Mouse (Mus musculus) ES-CJ7 (cell line): ENCODE results near the gene Hamp2.
"Not testable (repeated sequence)": the region's sequence is repeated elsewhere in the genome, so short reads cannot be mapped to it uniquely, and the experiment has no call there.

Source experiments
- DNase-seq: peaks from one replicate; pipeline ENCODE4 v3.0.0; 2011; ENCODE audit warnings: low read depth, low spot score

Hamp2 gene

DNA sequence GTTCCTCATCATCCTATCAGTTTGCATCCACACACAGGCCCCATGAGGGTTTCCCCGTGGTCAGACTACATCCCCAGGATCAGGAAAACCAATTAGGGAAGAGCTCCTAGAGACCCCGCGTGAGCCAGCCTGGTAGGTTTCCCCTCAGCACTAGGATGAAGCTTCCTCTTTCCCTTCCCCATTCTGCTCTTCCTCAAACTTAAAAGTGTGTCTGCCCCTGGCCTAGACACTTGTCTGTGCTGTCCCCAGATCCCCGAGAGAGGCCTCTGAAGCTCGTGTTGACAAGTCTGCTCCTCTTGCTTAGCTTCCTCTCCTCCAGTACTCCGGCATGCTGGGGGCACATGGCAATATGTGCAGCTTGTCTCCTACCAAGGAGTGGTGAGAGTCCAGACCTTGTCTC is 29.0 kb upstream of the Hamp2 start:
- no peak for DNase-seq

DNA sequence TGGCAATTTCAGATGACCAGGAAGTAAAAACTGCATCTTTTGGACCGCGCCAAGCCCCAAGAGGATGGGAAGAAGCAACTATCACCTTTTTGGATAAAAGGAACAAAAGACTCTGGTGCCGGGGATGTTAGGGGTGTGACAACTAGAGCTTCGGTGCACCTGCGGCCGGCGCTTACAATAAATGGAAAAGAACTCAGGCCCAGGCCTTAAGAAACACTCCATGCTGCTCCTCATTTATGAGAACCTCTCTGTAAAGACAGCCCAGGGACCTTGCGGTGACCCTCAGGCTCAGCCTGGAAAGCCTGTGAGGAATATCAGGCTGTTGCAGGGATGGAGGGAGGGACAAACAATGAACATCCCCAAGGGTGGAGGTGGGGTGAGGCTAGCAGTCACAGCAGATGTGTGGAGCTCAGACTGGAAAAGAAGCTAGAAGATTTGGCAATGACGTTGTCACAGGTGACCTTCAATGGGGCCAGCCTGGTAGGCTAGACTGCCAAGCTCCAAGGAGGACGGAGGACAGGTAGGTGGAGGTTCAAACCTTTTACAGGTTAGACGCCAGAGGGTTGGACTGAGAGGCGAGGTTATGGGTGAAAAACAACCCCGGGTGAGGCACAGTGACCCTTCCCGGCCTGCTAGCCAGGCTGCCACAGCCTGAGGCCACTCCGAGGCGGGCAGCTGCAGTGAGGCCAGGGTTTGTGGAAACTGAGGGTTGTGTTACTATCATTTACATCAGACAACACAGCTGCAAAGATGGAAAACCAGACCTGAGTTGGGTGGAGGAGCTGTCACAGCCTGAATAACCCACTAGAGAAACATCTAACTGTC is 28.2 kb upstream of the Hamp2 start:
- DNase-seq = no peak

DNA sequence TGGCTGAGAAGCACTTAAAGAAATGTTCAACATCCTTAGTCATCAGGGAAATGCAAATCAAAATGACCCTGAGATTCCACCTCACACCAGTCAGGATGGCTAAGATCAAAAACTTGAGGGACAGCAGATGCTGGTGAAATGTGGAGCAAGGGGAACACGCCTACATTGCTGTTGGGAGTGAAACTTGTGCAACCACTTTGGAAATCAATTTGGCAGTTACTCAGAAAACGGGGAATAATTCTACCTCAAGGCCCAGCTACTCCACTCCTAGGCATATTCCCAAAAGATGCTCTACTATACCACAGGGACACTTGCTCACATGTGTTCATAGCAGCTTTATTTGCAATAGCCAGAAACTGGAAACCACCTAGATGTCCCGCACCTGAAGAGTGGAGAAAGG is 25.4 kb upstream of the Hamp2 start:
- not testable (repeated sequence) for DNase-seq

DNA sequence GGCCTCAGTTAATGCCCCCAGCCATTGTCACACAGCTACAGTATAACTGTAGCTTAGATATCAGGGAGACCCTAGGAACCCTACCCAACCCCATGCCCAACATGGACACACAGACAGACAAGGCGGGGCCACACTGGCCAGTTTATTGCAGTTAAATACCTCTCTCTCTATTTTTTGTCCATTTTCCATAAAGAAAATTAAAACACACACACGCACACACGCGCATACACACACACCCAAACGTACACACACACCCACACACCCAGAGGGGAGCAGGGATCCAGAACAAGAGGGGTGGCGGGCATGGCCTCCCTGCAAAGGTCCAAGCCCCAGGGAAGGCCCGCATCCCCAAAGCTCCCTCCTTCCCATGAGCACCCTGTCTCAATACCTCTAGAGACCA is 21.4 kb upstream of the Hamp2 start:
- no peak for DNase-seq

DNA sequence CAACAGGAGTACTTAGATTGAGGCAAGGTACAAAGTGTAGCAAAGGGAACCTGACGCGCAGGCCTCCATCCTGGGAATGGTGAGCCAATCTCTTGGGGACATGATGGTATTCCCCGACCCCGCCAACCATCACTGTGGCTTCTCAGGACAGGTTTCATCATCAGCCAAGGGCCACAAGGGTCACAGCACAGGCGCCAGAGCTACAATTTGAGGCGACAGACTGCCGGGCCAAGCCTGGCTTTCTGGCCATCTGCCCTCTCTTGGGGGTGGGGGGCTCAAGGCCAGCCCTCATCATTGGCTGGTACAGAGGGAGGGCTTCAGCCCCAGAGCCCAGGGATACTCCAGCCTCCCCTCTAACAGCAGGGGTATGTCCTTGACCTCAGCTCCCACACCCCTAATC is 21.0 kb upstream of the Hamp2 start:
- not testable (repeated sequence) for DNase-seq

DNA sequence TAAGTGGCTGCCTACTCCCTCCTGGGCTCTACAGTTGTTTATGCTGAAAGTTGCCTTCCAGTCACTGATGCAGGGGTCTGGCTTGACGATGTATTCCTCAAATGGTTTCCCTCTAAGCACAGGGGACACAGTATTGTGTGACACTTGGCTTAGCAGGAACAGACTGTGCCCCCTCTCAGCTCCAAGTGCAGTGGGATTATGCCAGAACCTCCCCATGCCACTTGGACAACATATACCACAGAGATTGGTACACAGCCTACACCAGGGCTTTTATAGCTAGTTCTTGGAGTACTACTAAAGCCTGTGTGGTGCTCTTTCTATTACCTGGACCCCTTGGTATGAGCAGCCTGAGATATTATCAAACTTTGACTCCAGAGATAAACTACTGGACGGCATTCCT is 20.2 kb upstream of the Hamp2 start:
- DNase-seq = not testable (repeated sequence)

DNA sequence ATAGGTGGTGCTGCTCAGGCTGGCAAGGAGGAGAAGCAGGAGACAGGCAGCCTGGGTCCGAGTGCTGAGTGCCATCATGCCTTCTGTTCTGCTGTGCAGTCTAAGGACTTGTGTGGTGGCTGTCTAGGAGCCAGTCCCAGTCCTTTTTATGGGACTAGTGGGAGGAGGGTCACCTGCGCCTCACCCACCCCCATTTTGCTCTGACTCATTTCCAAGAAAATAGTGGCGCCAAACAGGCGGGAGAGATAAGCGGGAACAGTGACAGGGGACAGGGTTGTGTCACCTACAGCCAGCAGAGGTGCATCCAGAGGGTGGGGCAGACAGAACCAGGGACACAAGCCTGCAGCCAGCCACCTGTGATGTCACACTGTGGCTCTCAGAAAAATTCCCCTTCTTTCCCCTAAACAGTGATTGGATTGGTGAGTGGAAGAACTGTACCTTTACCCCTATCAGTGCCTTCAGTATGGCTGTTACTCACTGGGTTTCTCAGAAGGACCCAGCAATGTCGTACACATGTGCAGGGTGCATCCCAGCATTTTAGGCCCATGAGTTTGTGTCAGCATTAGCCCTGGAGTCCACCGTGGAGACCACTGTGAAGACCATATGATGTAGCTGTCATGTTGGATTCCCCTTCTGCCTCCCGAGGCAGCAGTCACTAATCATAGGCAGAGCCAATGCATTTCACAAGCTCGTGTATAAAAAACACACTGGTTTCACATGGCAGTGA is 19.6 kb upstream of the Hamp2 start, which contains the start of gene Hamp:
Gene Hamp (minus strand): TSS at position 124 of the 727 bp plus-strand sequence.
- no peak for DNase-seq

DNA sequence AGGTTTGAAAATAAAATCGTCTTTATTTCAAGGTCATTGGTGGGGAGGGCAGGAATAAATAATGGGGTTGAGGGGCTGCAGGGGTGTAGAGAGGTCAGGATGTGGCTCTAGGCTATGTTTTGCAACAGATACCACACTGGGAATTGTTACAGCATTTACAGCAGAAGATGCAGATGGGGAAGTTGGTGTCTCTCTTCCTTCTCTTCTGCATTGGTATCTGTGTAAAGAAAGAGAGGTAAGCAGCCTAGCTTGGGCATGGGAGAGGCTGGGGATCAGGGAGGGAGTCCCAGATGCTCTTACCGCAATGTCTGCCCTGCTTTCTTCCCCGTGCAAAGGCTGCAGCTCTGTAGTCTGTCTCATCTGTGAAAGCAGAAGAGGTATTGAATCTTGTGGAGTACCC is 17.9 kb upstream of the Hamp2 start:
- DNase-seq = not testable (repeated sequence)

DNA sequence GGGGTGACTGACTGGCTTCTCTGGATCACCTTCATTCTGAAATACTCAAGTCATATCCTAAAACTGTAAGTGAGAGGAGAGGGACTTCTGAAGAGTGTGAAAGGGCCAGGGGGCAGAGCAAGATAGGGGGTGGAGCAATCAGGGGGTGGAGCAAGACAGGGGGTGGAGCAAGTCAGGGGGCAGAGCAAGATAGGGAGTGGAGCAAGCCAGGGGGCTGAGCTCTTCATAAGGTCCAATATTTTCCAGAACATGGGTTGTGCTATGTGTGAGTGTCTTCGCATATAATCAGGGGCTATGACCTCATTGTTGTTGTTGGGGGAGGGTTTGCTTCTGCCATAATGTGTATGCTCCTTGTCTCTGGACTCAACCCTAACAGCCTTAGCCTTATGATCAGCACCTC is 15.6 kb upstream of the Hamp2 start:
- not testable (repeated sequence) for DNase-seq

DNA sequence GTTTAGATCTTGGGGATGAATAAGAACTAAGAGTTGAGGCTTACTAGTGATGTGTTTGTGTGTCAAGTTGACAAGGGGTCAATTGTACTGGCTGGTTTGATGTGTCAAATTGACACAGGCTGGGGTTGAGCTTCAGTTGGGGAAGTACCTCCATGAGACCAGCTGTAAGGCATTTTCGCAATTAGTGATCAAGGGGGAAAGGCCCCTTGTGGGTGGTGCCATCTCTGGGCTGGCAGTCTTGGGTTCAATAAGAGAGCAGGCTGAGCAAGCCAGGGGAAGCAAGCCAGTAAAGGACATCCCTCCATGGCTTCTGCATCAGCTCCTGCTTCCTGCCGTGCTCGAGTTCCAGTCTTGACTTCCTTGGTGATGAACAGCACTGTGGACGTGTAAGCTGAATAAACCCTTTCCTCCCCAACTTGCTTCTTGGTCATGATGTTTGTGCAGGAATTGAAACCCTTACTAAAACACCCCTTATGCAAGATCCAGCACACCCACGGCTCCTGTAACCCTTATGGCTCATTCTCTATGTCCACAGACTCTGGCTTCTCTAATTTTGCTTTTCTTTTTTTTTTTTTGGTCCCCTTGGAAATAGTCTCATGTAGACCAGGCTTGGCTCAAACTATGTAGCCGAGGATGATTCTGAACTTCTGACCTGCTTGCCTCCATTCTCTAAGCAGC is 11.1 kb upstream of the Hamp2 start:
- DNase-seq = not testable (repeated sequence)

DNA sequence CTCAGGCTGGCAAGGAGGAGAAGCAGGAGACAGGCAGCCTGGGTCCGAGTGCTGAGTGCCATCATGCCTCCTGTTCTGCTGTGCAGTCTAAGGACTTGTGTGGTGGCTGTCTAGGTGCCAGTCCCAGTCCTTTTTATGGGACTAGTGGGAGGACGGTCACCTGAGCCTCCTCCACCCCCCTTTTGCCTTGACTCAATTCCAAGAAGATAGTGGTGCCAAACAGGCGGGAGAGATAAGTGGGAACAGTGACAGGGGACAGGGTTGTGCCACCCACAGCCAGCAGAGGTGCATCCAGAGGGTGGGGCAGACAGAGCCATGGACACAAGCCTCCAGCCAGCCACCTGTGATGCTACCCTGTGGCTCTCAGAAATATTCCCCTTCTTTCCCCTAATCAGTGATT is 410 bp downstream of the Hamp2 start:
- no peak for DNase-seq

DNA sequence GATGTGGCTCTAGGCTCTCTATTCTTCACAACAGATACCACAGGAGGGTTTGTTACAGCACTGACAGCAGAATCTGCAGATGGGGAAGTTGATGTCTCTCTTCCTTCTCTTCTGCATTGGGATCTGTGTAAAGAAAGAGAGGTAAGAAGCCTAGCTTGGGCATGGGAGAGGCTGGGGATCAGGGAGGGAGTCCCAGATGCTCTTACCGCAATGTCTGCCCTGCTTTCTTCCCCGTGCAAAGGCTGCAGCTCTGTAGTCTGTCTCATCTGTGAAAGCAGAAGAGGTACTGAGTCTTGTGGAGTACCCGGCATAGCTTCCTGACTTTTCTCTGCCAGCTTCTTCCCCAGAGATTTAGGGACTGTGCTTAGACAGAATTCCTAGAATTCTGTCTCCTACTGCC is 2.0 kb downstream of the Hamp2 start:
- DNase-seq = not testable (repeated sequence)

DNA sequence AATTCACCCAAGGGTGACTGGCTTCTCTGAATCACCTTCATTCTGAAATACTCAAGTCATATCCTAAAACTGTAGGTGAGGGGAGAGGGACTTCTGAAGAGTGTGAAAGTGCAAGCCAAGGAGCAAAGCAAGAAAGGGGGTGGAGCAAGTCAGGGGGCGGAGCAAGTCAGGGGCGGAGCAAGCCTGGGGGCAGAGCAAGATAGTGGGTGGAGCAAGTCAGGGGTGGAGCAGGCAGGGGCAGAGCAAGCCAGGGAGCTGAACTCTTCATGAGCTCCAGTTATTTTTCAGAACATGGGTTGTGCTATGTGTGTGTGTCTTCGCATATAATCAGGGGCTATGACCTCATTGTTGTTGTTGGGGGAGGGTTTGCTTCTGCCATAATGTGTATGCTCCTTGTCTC is 4.3 kb downstream of the Hamp2 start:
- DNase-seq = no peak

DNA sequence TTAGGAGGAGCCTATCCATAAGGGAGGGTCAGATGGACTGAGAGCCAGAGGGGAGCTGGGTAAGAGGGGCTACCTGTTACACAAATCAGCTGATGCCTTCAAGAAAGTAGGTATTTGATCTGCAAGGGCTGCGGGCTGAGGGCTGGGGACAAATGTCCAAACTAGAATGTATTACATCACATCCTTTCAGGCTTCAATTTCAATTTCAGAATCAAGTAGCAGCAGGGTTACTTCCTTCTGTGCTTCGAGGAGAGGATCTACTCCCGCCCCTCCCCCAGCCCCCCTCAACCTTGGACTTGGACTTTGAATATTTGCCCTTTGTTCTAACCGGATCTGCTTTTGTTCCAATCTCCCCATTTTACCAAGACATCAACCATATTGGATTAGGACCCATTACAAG is 7.3 kb downstream of the Hamp2 start:
- DNase-seq = peak; percentile 26

DNA sequence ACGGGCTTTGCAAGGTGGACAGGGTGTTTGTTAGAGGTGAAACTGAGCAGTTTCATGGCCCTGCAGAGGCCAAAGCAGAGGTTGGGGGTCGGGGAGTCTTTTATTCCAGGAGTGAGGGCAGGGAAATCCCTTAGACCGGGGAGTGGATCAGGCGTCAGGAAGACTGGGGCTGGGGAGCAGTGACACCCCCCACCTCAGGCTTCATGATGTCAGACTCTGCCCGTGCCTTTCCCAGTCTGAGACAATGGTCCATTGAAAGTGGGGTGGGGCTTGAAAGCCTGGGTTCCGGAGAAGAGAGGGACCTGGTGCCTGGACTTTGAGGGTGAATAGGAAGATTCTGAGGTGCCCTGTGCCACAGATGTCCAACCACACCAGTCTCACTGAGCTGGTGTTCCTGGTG is 7.8 kb downstream of the Hamp2 start:
- DNase-seq = no peak

DNA sequence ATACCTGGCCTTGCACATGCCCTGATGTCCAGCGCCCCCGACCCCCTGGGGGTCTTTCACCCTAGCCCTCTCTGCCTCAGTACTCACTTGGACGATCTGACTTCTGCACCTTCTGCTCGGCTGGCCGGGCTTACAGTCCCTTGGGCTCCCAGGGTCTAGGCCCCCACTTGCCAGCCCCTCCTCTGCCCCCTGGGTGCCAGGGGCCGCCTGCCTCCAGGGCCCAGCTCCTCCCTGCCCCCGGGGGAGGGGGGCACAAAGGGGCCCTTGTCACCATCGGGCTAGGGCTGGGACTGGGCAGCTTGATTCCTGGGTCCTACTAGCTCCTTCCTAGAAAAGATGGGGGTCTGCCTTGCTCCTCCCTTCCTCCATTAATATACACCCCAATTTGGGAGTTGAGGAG is 9.7 kb downstream of the Hamp2 start, which contains the start of gene Mag:
Gene Mag (minus strand): TSS at position 142 of the 400 bp plus-strand sequence.
- DNase-seq = no peak

DNA sequence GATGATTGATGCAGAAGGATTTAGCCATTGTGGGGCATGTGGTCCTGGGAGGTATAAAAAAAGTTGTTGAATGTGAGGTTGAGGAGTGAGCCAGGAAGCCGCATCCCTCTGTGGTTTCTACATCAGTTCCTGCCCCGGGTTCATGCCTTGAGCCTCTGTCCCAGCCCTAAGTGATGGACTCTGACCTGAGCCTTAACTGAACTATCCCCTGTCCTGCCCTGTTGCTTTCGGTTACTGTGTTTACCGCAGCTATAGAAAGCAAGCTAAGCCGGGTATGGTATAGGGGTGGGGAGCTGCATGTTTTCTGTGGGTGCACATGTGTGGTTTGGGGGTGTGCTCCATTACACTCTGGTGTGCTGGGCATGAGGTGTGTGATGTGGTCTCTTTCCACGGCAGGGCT is 14.7 kb downstream of the Hamp2 start:
- no peak for DNase-seq

DNA sequence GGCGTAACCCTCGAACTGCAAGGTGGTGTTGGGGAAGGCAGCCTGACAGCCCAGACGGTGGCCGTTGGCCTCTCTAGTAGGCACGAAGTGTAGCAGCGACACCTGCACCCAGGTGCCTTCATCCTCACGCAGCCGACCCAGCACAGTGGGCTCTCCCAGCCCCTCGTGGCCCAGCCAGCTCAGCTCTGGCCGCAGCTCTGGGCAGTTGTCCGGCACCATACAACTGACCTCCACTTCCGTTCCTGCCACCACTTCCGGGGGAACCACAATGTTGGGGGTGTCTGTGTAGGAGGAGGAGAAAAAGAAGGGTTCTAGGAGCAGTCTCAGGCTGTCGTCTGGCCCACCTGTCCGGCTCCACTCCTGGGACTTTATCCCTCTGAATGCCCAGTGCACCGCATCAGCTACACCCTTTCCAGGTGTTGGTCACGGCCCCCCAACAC is 15.5 kb downstream of the Hamp2 start:
- no peak for DNase-seq

DNA sequence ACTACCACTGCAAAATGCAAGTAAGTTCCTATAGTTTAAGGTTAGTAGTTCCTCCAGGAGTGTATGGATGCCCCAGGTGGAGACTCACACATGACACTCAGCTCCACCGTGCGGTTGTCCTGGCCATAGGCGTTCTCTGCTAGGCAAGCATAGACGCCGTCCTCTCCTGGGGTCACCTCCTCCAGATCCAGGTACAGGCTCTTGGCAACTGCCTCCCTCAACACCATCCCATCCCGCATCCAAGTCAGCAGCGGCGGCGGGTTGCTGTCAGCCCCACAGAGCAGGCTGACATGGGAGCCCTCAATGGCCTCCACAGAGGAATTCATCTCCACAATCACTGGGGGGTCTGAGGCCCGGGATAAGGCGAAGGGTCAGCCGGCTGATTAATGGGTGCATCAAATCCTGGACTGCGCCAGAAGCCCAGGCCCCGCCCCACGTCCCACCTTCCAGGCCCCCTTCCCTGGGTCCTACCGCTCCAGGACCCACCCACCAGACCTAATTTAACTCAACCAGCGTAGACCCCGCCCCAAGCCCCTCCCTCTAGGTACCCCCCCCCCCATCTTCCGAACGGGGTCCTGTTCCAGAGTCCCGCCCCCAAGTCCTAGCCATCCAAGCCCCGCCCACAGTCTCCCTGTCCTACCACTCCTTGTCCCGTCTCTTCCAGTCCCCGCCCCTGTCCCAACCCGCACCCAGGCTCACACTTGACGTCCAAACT is 16.0 kb downstream of the Hamp2 start:
- peak; percentile 72 for DNase-seq

DNA sequence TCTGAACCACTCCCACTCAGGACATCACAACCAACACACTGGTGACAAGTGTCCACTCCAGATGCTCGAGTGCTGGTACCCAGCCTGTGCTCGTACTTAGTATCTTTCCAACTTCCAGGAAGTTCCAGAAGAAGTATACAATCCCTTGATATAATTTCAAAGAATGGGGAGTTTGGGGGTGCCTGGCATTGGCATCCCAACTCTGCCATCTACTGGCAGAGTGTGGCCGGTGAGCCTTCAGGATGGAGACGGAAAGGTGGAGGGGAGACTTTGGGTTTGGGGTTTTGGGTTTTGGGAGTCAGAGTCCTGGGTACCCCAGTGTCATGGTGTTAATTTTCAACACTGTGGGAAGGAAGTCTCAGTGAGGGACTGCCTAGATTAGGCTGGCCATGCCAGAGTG is 20.4 kb downstream of the Hamp2 start:
- no peak for DNase-seq

DNA sequence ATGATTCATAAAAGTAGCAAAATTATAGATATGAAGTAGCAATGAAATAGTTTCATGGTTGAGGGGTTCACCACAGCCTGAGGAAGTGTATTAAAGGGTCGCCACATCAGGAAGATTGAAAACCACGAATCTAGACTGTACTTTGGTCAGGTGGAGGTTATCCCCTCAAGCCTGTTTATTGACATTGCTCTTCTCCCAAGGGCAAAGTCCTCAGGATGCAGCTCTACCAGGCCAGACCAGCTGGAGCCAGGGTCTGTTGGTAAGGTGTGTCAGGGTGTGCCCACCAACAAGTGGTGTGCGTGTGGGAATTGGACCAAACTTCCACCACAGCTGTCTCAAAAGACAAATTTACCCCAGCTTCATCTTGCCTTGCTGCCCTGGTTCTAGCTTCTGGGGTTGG is 29.3 kb downstream of the Hamp2 start:
- no peak for DNase-seq

DNA sequence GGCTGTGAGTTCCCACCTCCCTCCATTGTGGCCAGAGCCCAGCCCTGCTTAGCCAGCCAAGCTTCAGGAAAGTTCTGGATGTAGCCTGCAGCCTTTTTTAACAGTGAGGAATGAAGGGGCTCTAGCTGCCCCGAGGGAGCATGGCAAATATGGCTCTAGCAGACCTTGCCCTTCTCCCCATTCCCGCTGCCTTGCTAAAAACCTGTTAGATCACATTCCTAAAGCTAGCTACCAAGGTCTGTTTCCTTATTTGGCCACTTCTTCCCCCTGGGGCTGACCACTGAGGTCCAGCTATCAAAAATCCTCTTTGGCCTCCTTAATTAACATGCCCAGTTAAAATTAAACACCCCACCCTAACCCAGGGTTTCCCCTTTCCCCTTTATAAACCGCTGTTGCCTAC is 32.0 kb downstream of the Hamp2 start:
- no peak for DNase-seq
